Mouse (Mus musculus): ENCODE measurements around the gene Pgm2l1.

The Pgm2l1 gene

DNA sequence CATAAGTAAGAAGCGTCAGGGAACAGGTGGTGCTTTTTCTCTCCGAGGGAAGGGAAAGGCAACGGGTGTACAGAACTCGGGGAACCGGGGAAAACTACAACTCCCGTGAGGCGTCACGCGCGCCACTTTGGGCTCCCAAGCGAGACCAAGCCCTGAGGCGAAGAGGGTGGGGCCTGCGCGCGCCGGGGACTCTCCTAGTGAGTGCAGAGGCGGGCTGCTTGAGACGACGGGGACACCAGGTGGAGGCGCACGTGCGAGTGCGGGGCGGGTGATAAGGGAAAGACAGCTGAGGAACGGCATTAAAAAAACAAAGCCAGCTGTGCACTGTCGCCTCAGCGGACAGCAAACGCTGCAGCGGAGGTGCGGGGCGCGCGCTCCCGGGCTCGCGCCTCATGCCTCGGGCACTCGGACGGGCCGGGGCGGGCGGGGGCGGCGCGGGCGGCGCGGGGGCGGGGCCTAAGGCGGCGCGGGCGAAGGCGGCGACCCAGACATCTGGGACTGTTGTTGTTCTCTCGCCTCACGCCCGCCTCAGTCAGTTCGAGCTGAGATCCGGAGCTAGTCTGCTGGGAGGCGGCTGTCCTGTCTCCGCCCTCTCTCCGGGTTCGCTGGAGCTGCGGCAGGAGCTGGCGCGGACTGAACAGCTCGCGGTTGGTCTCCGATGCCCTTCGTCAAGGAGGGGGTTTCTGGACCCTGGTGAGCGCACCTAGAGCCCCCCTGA lies at the start of gene Pgm2l1:
TSS of gene Pgm2l1 (plus strand) at position 237 of the 718 bp plus-strand sequence.
- in situ Hi-C loops (cut with MboI; ENCODE audit: low sequenced_read_pairs): no loop called here

DNA sequence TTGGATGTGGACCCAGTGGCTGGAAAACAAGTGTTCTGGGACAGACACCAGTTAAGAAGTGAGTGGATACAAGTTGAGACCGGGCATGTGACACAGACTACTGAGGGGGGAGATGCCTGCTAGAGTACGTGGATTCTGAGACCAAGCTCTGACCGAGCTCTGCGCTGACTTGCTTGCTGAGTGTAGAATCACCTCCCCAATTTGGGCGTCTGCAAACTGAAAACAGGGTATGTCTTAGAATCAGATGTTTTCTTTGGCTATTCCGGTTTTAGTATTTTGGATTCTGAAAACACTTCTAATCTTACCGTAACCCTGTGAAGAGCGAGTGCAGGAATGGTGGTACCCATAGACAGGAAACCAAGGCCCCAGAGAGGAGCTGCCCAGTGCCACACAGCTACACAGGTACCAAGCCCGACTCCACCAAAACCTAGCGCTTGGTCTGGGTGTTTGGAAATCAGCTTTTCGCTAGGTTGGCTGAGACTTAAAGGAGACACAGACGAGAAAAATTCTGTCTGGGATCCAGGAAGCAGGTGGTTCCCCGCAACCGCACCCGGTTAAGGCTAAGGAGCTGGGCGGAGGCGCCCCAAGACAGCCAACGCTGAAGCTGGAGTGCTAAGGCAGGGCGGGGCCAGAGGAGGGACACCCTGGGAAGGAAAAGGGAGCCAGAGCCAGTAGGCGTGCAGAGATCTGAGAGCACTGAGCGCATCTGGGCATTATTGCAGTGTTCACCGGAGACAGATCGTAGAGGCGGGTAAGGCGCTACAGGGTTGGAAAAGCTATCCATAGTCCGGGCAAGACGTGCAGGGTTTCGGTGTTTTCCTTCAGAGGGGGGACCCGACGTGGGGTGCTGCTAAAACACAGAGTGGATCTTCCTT lies 48.9 kb upstream of the Pgm2l1 start:
- in situ Hi-C loops (cut with MboI; ENCODE audit: low sequenced_read_pairs): no loop called here

DNA sequence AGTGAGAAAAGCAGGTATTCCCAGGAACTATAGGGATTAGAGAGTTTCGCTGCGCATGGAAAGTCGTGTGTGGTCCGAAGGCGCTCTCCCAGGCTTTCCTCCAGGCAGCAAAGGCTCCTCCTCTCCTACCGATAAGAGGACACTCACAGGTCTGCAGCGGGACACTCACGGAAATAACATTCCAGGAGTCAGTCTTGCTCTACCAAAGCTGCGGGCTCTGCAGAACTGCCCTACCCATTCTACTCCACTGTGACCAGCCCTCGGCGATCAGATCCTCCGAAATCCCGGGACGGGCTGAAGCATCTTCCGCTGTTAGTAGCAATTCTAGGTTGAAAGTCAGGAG lies 48.3 kb upstream of the Pgm2l1 start:
- in situ Hi-C loops (cut with MboI; ENCODE audit: low sequenced_read_pairs): no loop called here

DNA sequence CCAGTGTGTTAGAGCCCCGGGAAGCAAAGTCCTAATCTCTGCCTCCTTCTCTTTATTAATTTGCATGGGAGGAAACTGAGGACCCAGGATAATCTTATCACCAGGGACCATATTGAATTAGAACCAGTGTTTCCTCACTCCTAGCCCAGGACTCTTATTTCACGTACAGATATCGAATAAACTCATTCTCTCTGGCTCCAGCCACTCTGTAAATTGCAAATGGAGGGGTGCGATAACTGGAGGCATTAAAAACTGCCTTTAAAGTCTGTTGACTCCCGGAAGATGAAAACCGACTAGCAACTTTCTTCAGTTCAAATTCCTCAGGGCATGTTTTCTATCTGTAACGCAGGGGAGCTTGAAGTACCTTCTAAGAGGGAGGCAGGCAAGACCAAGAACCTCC lies 47.8 kb upstream of the Pgm2l1 start:
- in situ Hi-C loops (cut with MboI; ENCODE audit: low sequenced_read_pairs): no loop called here

DNA sequence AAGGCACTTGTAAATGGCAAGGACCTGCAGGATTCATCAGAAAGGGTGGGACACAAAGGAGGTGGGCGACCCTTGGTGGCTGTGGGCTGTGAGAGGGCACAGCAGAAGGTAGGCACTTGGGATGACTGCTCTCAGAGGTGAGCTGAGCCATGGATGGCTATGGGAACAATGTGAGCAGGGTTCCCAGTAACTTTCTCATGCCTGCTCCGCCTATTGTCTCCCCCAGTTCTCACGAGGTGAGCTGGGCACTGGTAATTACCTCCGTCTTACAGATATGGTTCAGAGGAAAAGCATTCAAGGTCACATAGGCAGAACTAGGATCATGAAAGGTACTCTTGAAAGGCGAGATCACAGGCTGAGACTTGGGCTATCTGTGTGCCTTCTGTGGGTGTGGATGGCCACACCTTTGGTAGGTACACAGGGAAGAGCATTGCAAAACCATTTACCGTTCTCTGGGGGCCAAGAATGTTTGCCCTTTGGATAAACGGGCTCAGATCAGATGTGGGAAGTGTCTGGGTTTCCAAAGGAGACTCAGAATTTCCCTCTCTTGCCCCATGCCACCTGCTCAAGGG lies 47.3 kb upstream of the Pgm2l1 start:
- in situ Hi-C loops (cut with MboI; ENCODE audit: low sequenced_read_pairs): no loop called here

DNA sequence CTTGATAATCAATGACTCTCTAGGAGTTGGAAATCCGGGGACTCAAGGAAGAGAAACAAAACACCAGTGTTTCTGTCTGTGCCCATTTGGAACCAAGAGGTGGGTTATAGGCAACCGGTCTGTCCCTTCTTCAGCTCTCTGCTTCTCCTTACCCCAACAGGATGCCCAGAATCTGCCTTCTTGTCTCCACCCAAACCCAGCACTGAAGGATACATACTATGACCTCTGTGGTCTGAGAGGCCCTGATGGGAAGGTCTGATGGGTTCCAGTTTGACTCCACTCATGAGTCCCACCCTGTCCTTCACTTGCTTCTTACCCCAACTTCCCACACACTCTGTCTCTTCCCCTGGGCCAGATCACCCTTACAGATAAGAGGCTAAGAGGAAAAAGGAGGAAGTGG lies 46.0 kb upstream of the Pgm2l1 start:
- in situ Hi-C loops (cut with MboI; ENCODE audit: low sequenced_read_pairs): no loop called here

DNA sequence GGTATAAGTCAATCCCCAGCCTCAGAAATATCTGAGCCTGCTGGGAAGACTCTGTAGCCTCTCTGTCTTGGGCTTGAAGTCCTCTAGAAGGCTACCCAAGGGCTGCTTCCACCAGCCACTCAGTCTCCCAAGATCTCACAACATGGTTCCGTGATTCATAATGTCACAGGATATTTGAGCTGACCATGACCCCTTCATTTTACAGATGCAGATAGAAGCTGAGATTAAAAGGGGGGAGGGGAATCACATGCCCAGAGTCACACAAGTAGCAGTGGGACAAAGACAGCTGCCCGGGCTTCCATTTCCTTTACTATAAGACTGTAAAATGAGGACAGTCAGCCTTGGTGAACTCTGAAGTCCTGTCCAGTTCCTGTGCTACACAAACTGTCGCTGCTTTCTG lies 45.6 kb upstream of the Pgm2l1 start:
- in situ Hi-C loops (cut with MboI; ENCODE audit: low sequenced_read_pairs): no loop called here

DNA sequence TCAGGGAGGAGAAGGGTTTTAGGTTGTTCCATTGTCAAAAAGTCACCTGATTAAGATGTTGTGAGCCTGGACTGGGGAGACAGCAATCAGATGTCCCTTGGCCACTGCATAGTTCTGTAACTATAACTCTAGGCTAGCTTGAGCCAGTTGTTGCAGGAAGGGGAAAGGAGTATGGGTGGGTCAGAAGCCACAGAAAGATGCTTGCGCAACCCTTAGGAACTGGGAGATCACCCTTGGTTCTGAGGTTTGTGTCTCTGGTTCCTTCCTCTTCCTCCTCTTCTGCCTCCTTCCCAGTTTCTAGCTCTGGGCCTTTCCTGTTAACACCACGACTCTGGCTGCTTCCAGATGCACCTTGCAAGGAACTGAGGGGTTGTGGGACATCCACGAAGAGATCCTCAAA lies 44.8 kb upstream of the Pgm2l1 start:
- in situ Hi-C loops (cut with MboI; ENCODE audit: low sequenced_read_pairs): no loop called here

DNA sequence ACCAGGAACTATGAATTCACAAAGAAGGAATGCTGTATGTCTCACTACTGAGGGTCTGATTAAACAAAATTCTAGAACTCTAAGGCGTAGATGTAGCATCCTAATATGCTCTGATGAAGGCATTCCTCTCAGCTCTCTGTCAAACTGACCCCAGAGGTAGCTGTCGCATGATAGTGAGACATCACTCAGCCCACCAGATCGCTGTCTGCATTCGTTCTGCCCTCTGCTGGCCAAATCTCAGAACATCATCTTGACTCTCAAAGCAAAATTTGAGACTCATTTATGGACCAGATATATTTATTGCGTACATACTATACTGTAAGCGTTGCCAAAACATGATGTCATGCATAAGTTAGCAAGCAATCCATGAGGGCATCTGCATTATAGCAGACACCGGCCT lies 39.6 kb upstream of the Pgm2l1 start:
- in situ Hi-C loops (cut with MboI; ENCODE audit: low sequenced_read_pairs): no loop called here

DNA sequence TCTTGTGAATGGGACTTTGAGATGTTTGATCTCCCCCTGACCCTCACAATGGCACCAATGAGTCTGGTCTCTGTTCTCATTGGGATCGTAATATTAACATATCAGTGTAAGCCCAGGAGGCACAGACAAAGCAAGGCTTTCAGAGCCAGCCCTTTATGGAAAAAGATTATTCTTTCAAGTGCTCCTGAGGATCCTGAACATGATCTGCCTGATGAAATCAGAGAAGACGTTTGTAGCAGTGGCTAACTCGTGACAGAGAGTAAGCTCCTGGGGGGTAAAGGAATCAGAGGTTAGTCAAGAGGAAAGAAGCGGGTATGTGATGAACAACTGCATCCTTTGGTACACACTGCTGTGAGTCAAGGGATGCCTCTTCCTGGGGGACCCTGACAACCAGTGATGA lies 37.0 kb upstream of the Pgm2l1 start:
- in situ Hi-C loops (cut with MboI; ENCODE audit: low sequenced_read_pairs): no loop called here

DNA sequence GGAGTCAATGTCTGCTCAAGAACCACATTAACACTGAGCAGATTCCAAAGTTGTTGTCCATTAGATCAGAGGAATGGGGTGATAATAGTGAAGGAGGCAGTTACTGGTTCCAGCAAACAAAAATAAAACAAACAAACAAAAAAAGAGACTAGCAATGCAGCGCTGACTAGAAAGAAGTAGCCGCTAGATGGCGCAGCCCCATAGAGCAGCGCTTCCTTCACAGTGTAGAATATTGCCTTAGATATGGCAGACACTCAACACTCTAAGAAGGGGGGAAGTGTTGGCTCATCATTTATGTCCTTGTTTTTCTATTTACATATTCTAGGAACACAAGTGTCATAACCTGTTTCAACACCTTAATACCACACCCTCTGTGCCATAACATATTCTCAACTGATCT lies 36.4 kb upstream of the Pgm2l1 start:
- in situ Hi-C loops (cut with MboI; ENCODE audit: low sequenced_read_pairs): no loop called here

DNA sequence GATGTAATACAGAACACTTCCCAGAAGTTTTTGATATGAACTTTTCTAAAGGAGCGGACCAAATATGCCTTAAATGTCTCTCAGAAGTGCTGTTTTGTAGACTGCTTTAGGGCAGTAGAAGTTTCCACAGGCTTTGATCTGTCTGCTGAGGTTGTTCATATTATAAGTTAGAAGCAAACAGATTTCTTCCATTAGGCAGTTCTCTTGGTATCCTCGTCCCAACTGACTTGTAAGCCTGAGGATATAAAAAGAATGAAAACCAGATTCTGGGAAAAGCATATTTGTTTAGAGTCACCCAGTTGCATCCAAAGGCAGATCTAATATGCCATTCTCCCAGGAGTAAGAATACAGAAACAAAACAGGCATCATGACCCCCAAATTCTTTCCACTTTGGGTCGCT lies 26.0 kb upstream of the Pgm2l1 start:
- in situ Hi-C loops (cut with MboI; ENCODE audit: low sequenced_read_pairs): no loop called here

DNA sequence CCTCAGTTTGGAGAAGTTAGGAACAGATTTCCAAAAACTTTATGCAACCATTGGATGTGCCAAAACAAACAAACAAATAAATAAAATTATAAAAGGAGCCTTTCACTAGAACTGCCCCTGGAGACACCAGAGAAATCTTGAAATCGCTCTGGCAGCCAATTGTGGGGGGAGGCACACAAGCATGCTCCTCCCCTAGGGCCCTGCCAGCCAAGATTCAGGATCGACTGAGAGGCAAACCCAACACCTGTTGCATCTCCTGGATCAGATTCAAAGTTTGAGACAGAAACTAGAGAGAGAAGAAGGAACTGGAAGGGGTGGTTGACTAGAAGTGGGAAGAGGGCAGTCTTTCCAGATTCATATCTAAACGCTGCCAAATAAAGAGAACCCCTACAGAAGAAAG lies 23.6 kb upstream of the Pgm2l1 start:
- in situ Hi-C loops (cut with MboI; ENCODE audit: low sequenced_read_pairs): no loop called here

DNA sequence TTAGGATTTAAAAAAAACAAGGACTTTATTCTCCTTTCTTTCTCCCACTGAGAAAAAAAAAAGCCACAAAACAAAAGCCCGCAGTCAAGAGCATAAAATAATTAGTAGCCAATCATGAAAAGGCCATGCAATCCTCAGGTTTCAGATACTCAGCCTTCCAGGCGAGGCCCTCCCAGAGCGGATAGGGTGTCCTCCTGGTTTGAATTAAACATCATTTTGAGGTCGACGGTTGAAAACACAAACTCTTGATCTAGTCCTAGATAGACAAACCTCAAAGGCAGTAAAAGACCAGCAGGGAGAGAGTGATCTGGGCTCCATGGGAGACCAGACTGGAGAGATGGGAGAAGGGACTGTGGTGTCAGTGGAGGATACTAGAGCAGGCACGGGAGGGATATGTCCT lies 22.3 kb upstream of the Pgm2l1 start:
- in situ Hi-C loops (cut with MboI; ENCODE audit: low sequenced_read_pairs): no loop called here

DNA sequence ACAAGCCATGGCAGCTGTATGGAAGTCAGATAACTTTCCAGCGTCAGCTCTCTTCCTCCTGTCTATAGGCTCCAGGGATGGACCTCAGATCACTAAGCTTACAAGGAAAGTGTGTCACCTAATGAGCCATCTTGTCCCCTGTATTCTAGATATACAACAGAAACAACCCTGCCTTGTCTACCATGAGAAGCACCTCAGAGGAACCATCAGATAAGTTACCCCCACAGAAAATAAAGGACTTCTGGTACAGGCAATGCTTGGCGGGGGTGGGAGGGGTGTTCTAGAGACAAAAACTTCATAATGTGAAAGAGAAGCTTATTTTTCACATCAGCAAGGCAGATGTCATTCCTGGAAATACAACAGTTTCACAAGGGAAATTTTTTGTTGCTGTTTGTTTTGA lies 21.1 kb upstream of the Pgm2l1 start:
- in situ Hi-C loops (cut with MboI; ENCODE audit: low sequenced_read_pairs): no loop called here

DNA sequence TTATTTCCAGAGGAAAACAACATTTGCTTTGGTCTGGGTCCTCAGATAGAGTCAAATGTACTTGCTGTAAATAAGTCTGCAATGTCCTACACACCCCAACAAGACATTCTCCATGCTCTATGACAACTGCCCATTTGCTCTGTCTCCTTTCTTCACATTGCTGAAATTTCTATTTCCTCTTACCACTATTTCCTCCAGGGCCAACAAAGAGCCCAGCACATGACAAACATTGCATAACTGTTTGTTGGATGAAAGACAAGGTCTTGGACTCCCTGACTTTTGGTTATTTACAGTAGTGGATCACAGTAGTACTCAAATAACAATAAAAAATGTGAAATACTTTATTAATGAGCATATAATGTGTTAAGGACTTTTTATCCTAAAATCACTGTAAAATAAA lies 19.3 kb upstream of the Pgm2l1 start:
- in situ Hi-C loops (cut with MboI; ENCODE audit: low sequenced_read_pairs): no loop called here

DNA sequence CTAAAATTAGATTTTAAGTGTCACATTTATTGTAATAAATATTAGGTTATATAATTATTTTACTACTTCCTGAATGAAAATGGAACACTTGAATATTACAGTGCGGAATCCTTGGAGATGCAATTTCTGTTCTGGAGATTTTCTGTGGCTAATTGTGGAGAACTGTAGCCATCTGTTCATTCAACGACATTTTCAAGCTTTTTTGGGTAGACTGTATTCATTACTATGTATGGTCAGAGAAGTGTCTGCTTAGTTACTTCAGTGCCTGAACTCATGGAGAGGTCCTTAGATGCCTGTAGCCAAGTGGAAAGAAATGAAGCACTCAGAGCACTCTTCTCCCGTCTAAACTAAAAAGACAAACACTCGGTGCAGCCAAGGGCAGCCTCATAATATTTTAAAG lies 12.9 kb upstream of the Pgm2l1 start:
- in situ Hi-C loops (cut with MboI; ENCODE audit: low sequenced_read_pairs): no loop called here

DNA sequence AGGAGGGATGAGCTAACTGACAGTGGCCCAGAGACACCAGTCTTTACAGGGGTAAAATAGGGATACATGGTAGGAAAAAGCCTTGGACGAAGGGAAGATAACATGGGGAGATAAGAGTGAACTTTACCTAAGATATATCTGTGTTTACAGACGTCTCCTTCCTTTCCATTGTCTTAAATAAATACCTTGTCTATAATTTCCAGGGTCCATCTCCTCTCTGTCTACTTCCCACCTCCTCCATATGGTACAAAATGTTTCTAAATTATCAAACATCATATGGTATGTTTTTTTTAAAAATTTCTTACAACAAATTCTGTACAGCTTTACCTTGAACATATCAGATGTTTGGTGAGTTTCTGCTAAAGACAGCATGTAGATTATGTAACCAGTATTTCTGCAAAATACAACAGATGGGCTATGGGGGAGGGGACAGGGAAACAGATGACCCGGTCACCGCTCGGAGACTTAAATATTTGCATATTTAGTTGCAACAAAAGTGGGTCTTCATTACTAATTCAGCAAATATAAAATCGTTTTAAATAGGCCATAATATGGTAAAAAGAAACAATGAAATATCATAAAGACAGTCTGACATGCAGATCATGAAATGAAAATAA lies 12.0 kb upstream of the Pgm2l1 start:
- in situ Hi-C loops (cut with MboI; ENCODE audit: low sequenced_read_pairs): no loop called here

DNA sequence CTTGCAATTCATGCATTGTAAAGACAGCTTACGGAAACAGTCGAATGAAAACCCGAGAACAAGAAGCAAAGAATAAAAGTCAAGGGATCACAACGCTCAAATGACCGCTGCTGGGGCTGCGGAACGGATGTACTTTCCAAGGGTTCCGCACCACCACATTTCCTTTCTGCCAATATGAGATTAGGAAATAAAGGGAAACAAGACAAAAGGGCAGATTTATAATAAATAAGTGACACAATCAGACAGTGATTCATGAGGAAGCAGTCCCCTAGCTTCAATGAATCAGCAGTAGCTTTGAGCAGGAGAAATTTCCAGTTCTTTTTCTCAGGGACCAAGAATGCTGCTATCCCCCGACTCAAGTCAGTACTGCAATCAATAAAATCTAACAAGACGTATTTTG lies 11.2 kb upstream of the Pgm2l1 start:
- in situ Hi-C loops (cut with MboI; ENCODE audit: low sequenced_read_pairs): no loop called here

DNA sequence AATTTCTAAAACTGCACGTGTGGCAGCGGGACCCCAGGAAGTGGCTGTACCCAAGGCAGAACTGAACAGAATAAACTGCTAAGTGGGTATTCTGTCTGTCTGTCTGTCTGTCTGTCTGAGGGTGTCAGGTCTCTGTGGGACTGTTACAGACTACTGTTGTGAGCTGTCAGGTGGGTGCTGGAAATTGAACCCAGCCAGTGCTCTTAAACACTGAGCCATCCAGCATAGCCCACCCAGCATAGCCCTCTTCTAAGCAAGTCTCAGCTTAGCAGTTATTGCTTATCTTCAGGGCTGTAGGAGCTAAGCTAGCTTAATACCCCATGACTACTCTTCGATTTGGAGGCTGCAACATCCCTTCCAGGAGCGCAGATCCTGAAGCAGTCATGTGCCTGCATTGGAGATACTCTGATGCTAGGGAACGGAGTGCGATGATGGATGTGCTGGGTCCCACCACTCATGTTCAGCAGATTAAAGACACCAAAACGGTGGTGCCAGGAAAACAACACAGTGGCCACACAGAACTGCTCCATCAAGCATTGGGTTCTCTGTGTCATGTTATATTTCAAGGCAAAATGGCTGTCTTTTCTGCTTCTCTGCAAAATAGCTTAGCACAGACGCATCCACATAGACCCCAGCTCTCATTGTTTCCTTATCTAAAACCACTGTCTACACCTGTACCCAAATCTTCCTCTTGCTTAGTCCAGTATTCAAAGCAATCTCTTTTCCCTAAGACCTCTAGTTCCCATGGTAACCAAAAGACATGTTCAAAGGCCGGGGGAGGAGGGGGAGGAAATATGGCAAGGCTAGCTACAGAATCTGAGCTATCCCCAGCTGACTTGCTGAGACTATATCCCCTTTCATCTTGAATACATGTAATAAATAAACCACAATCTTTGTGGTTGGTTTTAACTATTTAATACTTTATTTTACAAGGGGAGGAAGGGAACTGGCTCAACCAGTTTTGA lies 10.3 kb upstream of the Pgm2l1 start:
- in situ Hi-C loops (cut with MboI; ENCODE audit: low sequenced_read_pairs): no loop called here

Measured in CH12F3 (cell line).